Mouse (Mus musculus): ENCODE data around the gene Fdxr. TPM values are rescaled to one million over a fixed set of nuclear protein-coding genes. Genes with fewer than 3 reads are reported as not detected.

Fdxr gene
- polyA plus RNA-seq, 1 experiment from 2014 or later: 10.0 TPM

DNA sequence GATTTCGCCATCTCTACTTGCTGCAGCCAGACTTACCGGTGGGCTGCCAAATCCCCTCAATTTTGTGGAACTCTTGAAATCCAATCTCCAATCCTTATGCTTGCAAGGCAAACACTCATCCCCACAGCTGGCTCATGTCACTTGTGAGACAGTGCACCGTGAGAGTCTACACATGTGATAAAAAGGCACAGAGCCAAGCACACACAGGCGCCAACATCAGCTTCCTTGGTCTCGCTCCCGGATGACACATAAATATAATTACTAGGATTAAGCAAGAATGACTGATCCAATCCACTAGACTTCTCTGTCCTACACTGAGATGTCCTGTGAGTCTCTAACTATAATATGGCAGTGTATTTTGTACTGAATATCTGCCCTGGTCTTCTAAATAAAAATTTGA is 14.1 kb upstream of the Fdxr start:
- Histone ChIP-seq H3K9ac (ENCODE audit: low read depth, low read length) (no peak overlapping the region), H3K4me2 (ENCODE audit: low read length) (no peak overlapping the region), H3K36me3 (ENCODE audit: insufficient read depth, low read length) (no peaks in the 10 kb centered on the region), H3K27me3 (ENCODE audit: insufficient read depth, low read length) (no peaks in the 10 kb centered on the region), H3K27ac (no peak overlapping the region), H3K9me3 (replicated peaks; ENCODE audit: low read length) (no peaks in the 10 kb centered on the region), H3K4me1 (replicated peaks; ENCODE audit: insufficient read depth, low read length) (0 out of 2 replicates have a peak, but pooled peaks cover 5% of the 10 kb centered on the region), H3K4me3 (replicated peaks; ENCODE audit: low read depth, low read length) (no peak overlapping the region)
- no peak for TF ChIP-seq CTCF (IDR thresholded peaks at IDR 0.05; ENCODE audit: low read depth)
- WGBS: 39% methylated on average over 6 of the region's 6 CpGs
- DNase-seq (ENCODE audit: low spot score) (peak; percentile 77), ATAC-seq (replicated peaks; ENCODE audit: low FRiP score, low read depth) (no peak)

DNA sequence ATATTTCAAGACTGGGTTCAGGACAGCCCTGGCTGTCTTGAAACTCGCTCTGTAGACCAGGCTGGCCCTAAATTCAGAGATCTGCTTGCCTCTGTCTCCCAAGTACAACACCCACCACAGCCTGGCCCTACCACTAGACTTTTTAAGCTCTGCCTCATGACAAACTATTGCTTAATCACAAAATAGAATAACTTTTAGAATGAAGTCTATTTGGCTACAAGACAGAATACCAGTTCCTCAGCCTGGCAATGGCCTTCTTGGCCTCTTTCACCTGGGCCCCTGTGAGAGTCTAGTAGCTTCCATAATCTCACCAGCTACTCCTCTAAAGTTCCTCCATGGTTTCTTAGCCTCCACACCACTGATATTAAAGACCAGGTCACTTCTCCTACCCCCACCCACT is 13.5 kb upstream of the Fdxr start:
- Histone ChIP-seq H3K27ac (no peak overlapping the region), H3K36me3 (ENCODE audit: insufficient read depth, low read length) (no peaks in the 10 kb centered on the region), H3K4me2 (ENCODE audit: low read length) (no peak overlapping the region), H3K27me3 (ENCODE audit: insufficient read depth, low read length) (no peaks in the 10 kb centered on the region), H3K9me3 (replicated peaks; ENCODE audit: low read length) (no peaks in the 10 kb centered on the region), H3K9ac (ENCODE audit: low read depth, low read length) (no peak overlapping the region), H3K4me1 (replicated peaks; ENCODE audit: insufficient read depth, low read length) (0 out of 2 replicates have a peak, but pooled peaks cover 5% of the 10 kb centered on the region), H3K4me3 (replicated peaks; ENCODE audit: low read depth, low read length) (no peak overlapping the region)
- 76% methylated on average over 1 of the region's 1 CpGs for WGBS
- no peak for TF ChIP-seq CTCF (IDR thresholded peaks at IDR 0.05; ENCODE audit: low read depth)
- DNase-seq (ENCODE audit: low spot score) (no peak), ATAC-seq (replicated peaks; ENCODE audit: low FRiP score, low read depth) (no peak)

DNA sequence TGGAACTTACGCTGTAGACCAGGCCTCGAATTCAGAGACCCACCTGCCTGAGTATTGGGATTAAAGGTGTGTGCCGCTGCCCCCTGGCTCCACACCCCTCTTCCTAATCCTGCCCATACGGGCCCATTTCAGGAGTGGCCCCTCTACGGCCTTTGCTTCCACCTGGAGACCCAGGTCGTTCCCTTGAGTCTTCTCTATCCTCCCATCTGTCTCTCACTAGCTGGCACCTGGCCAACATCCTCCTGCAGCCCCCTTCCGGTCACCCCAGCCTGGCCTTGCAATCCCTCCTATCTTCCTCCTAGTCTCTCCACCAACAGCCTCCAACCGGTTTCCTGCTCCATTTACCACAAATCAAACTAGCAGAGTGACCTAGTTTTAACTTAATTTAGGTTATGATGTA is 13.0 kb upstream of the Fdxr start:
- H3K27me3 ChIP-seq (ENCODE audit: insufficient read depth, low read length): no peaks in the 10 kb centered on the region
- no peak overlapping the region for H3K4me2 ChIP-seq (ENCODE audit: low read length)
- H3K27ac ChIP-seq: no peak overlapping the region
- DNase-seq (ENCODE audit: low spot score) (peak; percentile 35), ATAC-seq (replicated peaks; ENCODE audit: low FRiP score, low read depth) (no peak)
- H3K36me3 ChIP-seq (ENCODE audit: insufficient read depth, low read length): no peaks in the 10 kb centered on the region
- H3K9me3 ChIP-seq (replicated peaks; ENCODE audit: low read length): no peaks in the 10 kb centered on the region
- no peak for TF ChIP-seq CTCF (IDR thresholded peaks at IDR 0.05; ENCODE audit: low read depth)
- no peak overlapping the region for H3K4me3 ChIP-seq (replicated peaks; ENCODE audit: low read depth, low read length)
- no peak overlapping the region for H3K9ac ChIP-seq (ENCODE audit: low read depth, low read length)
- WGBS: 62% methylated on average over 8 of the region's 8 CpGs
- H3K4me1 ChIP-seq (replicated peaks; ENCODE audit: insufficient read depth, low read length): 0 out of 2 replicates have a peak, but pooled peaks cover 5% of the 10 kb centered on the region

DNA sequence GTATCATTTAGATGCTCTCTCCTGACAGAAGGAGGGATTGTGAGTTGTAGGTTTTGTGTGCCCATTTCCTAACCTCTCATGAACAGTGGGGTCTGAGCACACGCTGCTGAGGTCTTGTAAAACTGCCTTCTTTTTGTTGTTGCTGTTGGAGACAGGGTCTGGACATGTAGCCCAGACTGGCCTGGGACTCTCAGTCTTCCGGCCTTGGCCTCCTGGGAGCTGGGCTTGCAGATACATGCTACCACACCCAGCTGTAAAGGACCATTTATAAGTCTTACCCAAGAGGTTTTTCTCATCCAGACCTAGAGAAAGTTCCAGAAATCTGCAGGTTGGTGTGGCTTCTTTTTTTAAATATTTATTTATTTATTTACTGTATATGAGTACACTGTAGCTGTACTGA is 11.5 kb upstream of the Fdxr start:
- H3K4me2 ChIP-seq (ENCODE audit: low read length): no peak overlapping the region
- WGBS: 76% methylated on average over 2 of the region's 2 CpGs
- no peak overlapping the region for H3K9ac ChIP-seq (ENCODE audit: low read depth, low read length)
- no peaks in the 10 kb centered on the region for H3K36me3 ChIP-seq (ENCODE audit: insufficient read depth, low read length)
- no peak overlapping the region for H3K4me3 ChIP-seq (replicated peaks; ENCODE audit: low read depth, low read length)
- H3K27me3 ChIP-seq (ENCODE audit: insufficient read depth, low read length): no peaks in the 10 kb centered on the region
- 0 out of 2 replicates have a peak, but pooled peaks cover 5% of the 10 kb centered on the region for H3K4me1 ChIP-seq (replicated peaks; ENCODE audit: insufficient read depth, low read length)
- H3K9me3 ChIP-seq (replicated peaks; ENCODE audit: low read length): no peaks in the 10 kb centered on the region
- DNase-seq (ENCODE audit: low spot score) (no peak), ATAC-seq (replicated peaks; ENCODE audit: low FRiP score, low read depth) (no peak)
- H3K27ac ChIP-seq: no peak overlapping the region
- TF ChIP-seq CTCF (IDR thresholded peaks at IDR 0.05; ENCODE audit: low read depth): no peak

DNA sequence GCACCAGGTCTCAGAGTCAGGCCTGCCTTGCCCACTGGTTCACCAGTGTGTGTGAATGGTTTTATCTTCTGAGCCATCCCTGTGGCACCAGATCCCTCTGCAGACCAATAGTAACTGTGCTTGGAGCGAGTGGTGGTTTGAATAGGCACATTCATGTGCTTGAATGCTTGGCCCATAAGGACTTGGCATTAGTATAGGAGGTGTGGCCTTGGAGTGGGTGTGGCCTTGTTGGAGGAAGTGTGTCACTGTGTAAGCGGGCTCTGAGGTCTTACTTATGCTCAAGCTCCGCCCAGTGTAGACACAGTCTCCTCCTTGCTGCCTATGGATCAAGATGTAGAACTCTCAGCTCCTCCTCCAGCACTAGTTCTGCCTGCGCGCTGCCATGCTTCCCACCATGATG is 10.5 kb upstream of the Fdxr start:
- DNase-seq (ENCODE audit: low spot score): no peak
- Histone ChIP-seq H3K27ac (no peak overlapping the region), H3K27me3 (ENCODE audit: insufficient read depth, low read length) (no peaks in the 10 kb centered on the region), H3K9me3 (replicated peaks; ENCODE audit: low read length) (no peaks in the 10 kb centered on the region), H3K4me2 (ENCODE audit: low read length) (no peak overlapping the region), H3K36me3 (ENCODE audit: insufficient read depth, low read length) (no peaks in the 10 kb centered on the region), H3K9ac (ENCODE audit: low read depth, low read length) (no peak overlapping the region), H3K4me1 (replicated peaks; ENCODE audit: insufficient read depth, low read length) (0 out of 2 replicates have a peak, but pooled peaks cover 5% of the 10 kb centered on the region), H3K4me3 (replicated peaks; ENCODE audit: low read depth, low read length) (no peak overlapping the region)
- no peak for ATAC-seq (replicated peaks; ENCODE audit: low FRiP score, low read depth)
- 87% methylated on average over 5 of the region's 5 CpGs for WGBS
- no peak for TF ChIP-seq CTCF (IDR thresholded peaks at IDR 0.05; ENCODE audit: low read depth)

DNA sequence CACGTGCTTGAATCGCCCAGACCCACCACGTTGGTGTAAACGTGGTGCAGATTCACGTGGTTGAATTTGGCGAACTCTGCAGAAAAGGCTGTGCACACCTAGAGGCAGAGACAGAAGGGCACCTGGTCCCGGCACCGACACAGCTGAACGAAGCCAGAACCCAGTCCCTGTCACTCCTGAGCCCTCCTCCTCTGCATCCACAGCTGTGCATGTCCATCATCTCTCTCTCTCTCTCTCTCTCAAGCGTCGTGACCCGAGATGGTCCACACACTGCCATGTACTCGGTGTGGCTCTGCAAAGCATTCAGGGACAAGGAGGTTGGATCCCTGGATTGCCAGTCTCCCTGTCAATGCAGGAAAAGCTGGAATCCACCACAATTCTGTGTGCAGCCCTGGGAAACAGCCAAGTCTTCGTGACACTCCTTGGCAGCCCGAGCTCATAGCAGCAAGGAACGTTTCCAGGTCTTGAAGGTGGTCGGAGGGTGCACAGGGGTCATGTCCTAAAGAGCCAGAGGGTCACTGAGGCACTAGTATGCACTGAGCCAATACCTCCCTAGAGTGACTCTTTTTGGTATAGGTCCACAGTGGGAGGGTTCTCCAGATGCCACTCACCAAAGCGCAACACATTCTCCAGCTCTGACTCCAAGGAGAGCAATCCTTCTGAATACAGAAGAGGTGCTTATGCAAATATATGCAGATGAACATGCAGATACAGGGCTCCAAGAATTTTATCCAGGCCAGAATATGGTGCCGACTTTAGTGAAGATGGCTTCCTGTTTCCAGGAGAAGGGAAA is 9.5 kb upstream of the Fdxr start:
- no peak for ATAC-seq (replicated peaks; ENCODE audit: low FRiP score, low read depth)
- H3K4me1 ChIP-seq (replicated peaks; ENCODE audit: insufficient read depth, low read length): 0 out of 2 replicates have a peak, but pooled peaks cover 2% of the 10 kb centered on the region
- H3K9me3 ChIP-seq (replicated peaks; ENCODE audit: low read length): no peaks in the 10 kb centered on the region
- H3K9ac ChIP-seq (ENCODE audit: low read depth, low read length): no peak overlapping the region
- WGBS: 75% methylated on average over 19 of the region's 19 CpGs
- no peak for DNase-seq (ENCODE audit: low spot score)
- TF ChIP-seq CTCF (IDR thresholded peaks at IDR 0.05; ENCODE audit: low read depth): no peak
- H3K36me3 ChIP-seq (ENCODE audit: insufficient read depth, low read length): no peaks in the 10 kb centered on the region
- no peak overlapping the region for H3K27ac ChIP-seq
- H3K4me3 ChIP-seq (replicated peaks; ENCODE audit: low read depth, low read length): no peak overlapping the region
- no peak overlapping the region for H3K4me2 ChIP-seq (ENCODE audit: low read length)
- H3K27me3 ChIP-seq (ENCODE audit: insufficient read depth, low read length): no peaks in the 10 kb centered on the region
